Mouse (Mus musculus): ENCODE results near the gene Bad. TPM values are rescaled to one million over a fixed set of nuclear protein-coding genes. Genes with fewer than 3 reads are reported as not detected.
A peak's percentile ranks its signal among the peaks of the same experiment; 100 is the strongest.

The Bad gene
- polyA plus RNA-seq, 1 experiment from 2014 or later = 70.1 TPM

GRCm38 (mm10) chr19:6913036-6913435 is 28.6 kb upstream of the Bad start:
- 77% methylated on average over 6 of the region's 6 CpGs for WGBS
- H3K4me2 ChIP-seq (replicated peaks; ENCODE audit: low read depth) = no peak overlapping the region
- ATAC-seq = no peak

GRCm38 (mm10) chr19:6913991-6914390 is 27.7 kb upstream of the Bad start:
- no peaks in the 10 kb centered on the region for H3K27me3 ChIP-seq (replicated peaks; ENCODE audit: control insufficient read depth, insufficient read depth, low read length)
- no peak overlapping the region for H3K4me2 ChIP-seq (replicated peaks; ENCODE audit: low read depth)
- no peak for ATAC-seq
- WGBS = 77% methylated on average over 11 of the region's 11 CpGs
- H3K27ac ChIP-seq (ENCODE audit: low read depth, low read length) = no peak overlapping the region; the same call in 1 of the 2 replicates
- peaks cover 47% of the 10 kb centered on the region for H3K36me3 ChIP-seq (ENCODE audit: control insufficient read depth, insufficient read depth)
- TF ChIP-seq CTCF (IDR thresholded peaks at IDR 0.05; ENCODE audit: low read depth) = no peak
- H3K4me1 ChIP-seq (replicated peaks; ENCODE audit: control insufficient read depth, insufficient read depth, low read length) = no peaks in the 10 kb centered on the region; the same call in 1 of the 2 replicates
- no peak overlapping the region for H3K9ac ChIP-seq (ENCODE audit: low read depth, low read length)
- H3K9me3 ChIP-seq (ENCODE audit: control insufficient read depth) = no peaks in the 10 kb centered on the region
- H3K4me3 ChIP-seq (ENCODE audit: low read depth, low read length) = no peak overlapping the region

More at GRCm38 (mm10) chr19:6913036-6913435, 28.6 kb upstream of the Bad start:
- H3K4me3 ChIP-seq (ENCODE audit: low read depth, low read length) = no peak overlapping the region
- H3K9me3 ChIP-seq (ENCODE audit: control insufficient read depth) = no peaks in the 10 kb centered on the region
- peaks cover under 1% of the 10 kb centered on the region; the same call in 1 of the 2 replicates for H3K4me1 ChIP-seq (replicated peaks; ENCODE audit: control insufficient read depth, insufficient read depth, low read length)
- no peak overlapping the region for H3K27ac ChIP-seq (ENCODE audit: low read depth, low read length)
- H3K27me3 ChIP-seq (replicated peaks; ENCODE audit: control insufficient read depth, insufficient read depth, low read length) = no peaks in the 10 kb centered on the region
- peaks cover 47% of the 10 kb centered on the region for H3K36me3 ChIP-seq (ENCODE audit: control insufficient read depth, insufficient read depth)
- no peak for TF ChIP-seq CTCF (IDR thresholded peaks at IDR 0.05; ENCODE audit: low read depth)
- no peak overlapping the region for H3K9ac ChIP-seq (ENCODE audit: low read depth, low read length)

- TF ChIP-seq CTCF (IDR thresholded peaks at IDR 0.05; ENCODE audit: low read depth) = no peak
- H3K9ac ChIP-seq (ENCODE audit: low read depth, low read length) = no peak overlapping the region
- H3K9me3 ChIP-seq (ENCODE audit: control insufficient read depth) = no peaks in the 10 kb centered on the region
- no peaks in the 10 kb centered on the region; the same call in 1 of the 2 replicates for H3K4me1 ChIP-seq (replicated peaks; ENCODE audit: control insufficient read depth, insufficient read depth, low read length)
- no peak for ATAC-seq
- no peaks in the 10 kb centered on the region for H3K27me3 ChIP-seq (replicated peaks; ENCODE audit: control insufficient read depth, insufficient read depth, low read length)
- WGBS = 94% methylated on average over 9 of the region's 9 CpGs
- no peak overlapping the region for H3K27ac ChIP-seq (ENCODE audit: low read depth, low read length)
- H3K4me3 ChIP-seq (ENCODE audit: low read depth, low read length) = no peak overlapping the region
- no peak overlapping the region for H3K4me2 ChIP-seq (replicated peaks; ENCODE audit: low read depth)
- peaks cover 47% of the 10 kb centered on the region for H3K36me3 ChIP-seq (ENCODE audit: control insufficient read depth, insufficient read depth)
Observed at GRCm38 (mm10) chr19:6914540-6914939, 27.1 kb upstream of the Bad start.

- WGBS = 71% methylated on average over 4 of the region's 4 CpGs
- no peak for ATAC-seq
- H3K27me3 ChIP-seq (replicated peaks; ENCODE audit: control insufficient read depth, insufficient read depth, low read length) = no peaks in the 10 kb centered on the region
- no peak for TF ChIP-seq CTCF (IDR thresholded peaks at IDR 0.05; ENCODE audit: low read depth)
- peaks cover 47% of the 10 kb centered on the region for H3K36me3 ChIP-seq (ENCODE audit: control insufficient read depth, insufficient read depth)
- no peaks in the 10 kb centered on the region for H3K9me3 ChIP-seq (ENCODE audit: control insufficient read depth)
- no peak overlapping the region for H3K9ac ChIP-seq (ENCODE audit: low read depth, low read length)
- H3K4me2 ChIP-seq (replicated peaks; ENCODE audit: low read depth) = no peak overlapping the region
- H3K4me3 ChIP-seq (ENCODE audit: low read depth, low read length) = no peak overlapping the region
- no peak overlapping the region for H3K27ac ChIP-seq (ENCODE audit: low read depth, low read length)
- H3K4me1 ChIP-seq (replicated peaks; ENCODE audit: control insufficient read depth, insufficient read depth, low read length) = no peaks in the 10 kb centered on the region; the same call in 1 of the 2 replicates
Observed at GRCm38 (mm10) chr19:6915276-6915675, 26.4 kb upstream of the Bad start.

GRCm38 (mm10) chr19:6916496-6916895 is 25.2 kb upstream of the Bad start:
- H3K27ac ChIP-seq (ENCODE audit: low read depth, low read length) = no peak overlapping the region
- no peak for ATAC-seq
- H3K9me3 ChIP-seq (ENCODE audit: control insufficient read depth) = no peaks in the 10 kb centered on the region
- no peak overlapping the region for H3K9ac ChIP-seq (ENCODE audit: low read depth, low read length)
- no peak for TF ChIP-seq CTCF (IDR thresholded peaks at IDR 0.05; ENCODE audit: low read depth)
- peaks cover 41% of the 10 kb centered on the region for H3K36me3 ChIP-seq (ENCODE audit: control insufficient read depth, insufficient read depth)
- H3K4me2 ChIP-seq (replicated peaks; ENCODE audit: low read depth) = no peak overlapping the region
- H3K4me3 ChIP-seq (ENCODE audit: low read depth, low read length) = no peak overlapping the region
- WGBS = 60% methylated on average over 4 of the region's 4 CpGs
- H3K4me1 ChIP-seq (replicated peaks; ENCODE audit: control insufficient read depth, insufficient read depth, low read length) = no peaks in the 10 kb centered on the region; the same call in 1 of the 2 replicates
- H3K27me3 ChIP-seq (replicated peaks; ENCODE audit: control insufficient read depth, insufficient read depth, low read length) = no peaks in the 10 kb centered on the region

- H3K4me2 ChIP-seq (replicated peaks; ENCODE audit: low read depth) = peak overlapping the region; percentile 87
- H3K27ac ChIP-seq (ENCODE audit: low read depth, low read length) = peak overlapping the region; percentile 99
- peaks cover 22% of the 10 kb centered on the region for H3K36me3 ChIP-seq (ENCODE audit: control insufficient read depth, insufficient read depth)
- no peak for TF ChIP-seq CTCF (IDR thresholded peaks at IDR 0.05; ENCODE audit: low read depth)
- ATAC-seq = no peak
- H3K9me3 ChIP-seq (ENCODE audit: control insufficient read depth) = no peaks in the 10 kb centered on the region
- no peak overlapping the region for H3K4me3 ChIP-seq (ENCODE audit: low read depth, low read length)
- no peak overlapping the region for H3K9ac ChIP-seq (ENCODE audit: low read depth, low read length)
- no peaks in the 10 kb centered on the region; the same call in 1 of the 2 replicates for H3K4me1 ChIP-seq (replicated peaks; ENCODE audit: control insufficient read depth, insufficient read depth, low read length)
- 50% methylated on average over 4 of the region's 4 CpGs for WGBS
- H3K27me3 ChIP-seq (replicated peaks; ENCODE audit: control insufficient read depth, insufficient read depth, low read length) = no peaks in the 10 kb centered on the region
Observed at GRCm38 (mm10) chr19:6918321-6918720, 23.3 kb upstream of the Bad start.

- Histone ChIP-seq H3K27ac (ENCODE audit: low read depth, low read length) (peak overlapping the region; percentile 99), H3K9ac (ENCODE audit: low read depth, low read length) (no peak overlapping the region)
Observed at GRCm38 (mm10) chr19:6919431-6919830, 22.2 kb upstream of the Bad start.

More at GRCm38 (mm10) chr19:6919431-6919830, 22.2 kb upstream of the Bad start:
- TF ChIP-seq CTCF (IDR thresholded peaks at IDR 0.05; ENCODE audit: low read depth) = no peak
- ATAC-seq = no peak
- H3K27me3 ChIP-seq (replicated peaks; ENCODE audit: control insufficient read depth, insufficient read depth, low read length) = no peaks in the 10 kb centered on the region
- no peaks in the 10 kb centered on the region for H3K9me3 ChIP-seq (ENCODE audit: control insufficient read depth)
- H3K4me2 ChIP-seq (replicated peaks; ENCODE audit: low read depth) = peak overlapping the region; percentile 87
- H3K36me3 ChIP-seq (ENCODE audit: control insufficient read depth, insufficient read depth) = peaks cover 12% of the 10 kb centered on the region
- H3K4me1 ChIP-seq (replicated peaks; ENCODE audit: control insufficient read depth, insufficient read depth, low read length) = peaks cover under 1% of the 10 kb centered on the region; the same call in 1 of the 2 replicates
- H3K4me3 ChIP-seq (ENCODE audit: low read depth, low read length) = peak overlapping the region; percentile 88; the same call in 1 of the 2 replicates

All from intestine, postnatal 0 days (tissue).